Mouse (Mus musculus) cortical plate, adult 2 months (tissue): ENCODE results near the gene Prm3. TPM values are rescaled to one million over a fixed set of nuclear protein-coding genes. Genes with fewer than 3 reads are reported as not detected.

Source experiments
- H3K27ac ChIP-seq: fragments of 200-500 bp; 2 replicates; pipeline ENCODE4 v1.5.1; 2012; ENCODE audit warnings: low read length, control low read depth, inconsistent platforms; ENCODE audit not compliant: insufficient read depth
- H3K4me1 ChIP-seq: fragments of 200-500 bp; 2 replicates; pipeline ENCODE4 v1.6.1; 2011; ENCODE audit warnings: low read length; ENCODE audit not compliant: control insufficient read depth, insufficient read depth
- H3K4me3 ChIP-seq: fragments of 200-500 bp; 2 replicates; pipeline ENCODE4 v1.5.1; 2011; ENCODE audit warnings: mild to moderate bottlenecking, low read length, control low read depth; ENCODE audit not compliant: insufficient read depth
- CTCF ChIP-seq: fragments of 200-500 bp; IDR thresholded peaks from 2 replicates; pipeline ENCODE4 v1.5.1; 2011; ENCODE audit warnings: mild to moderate bottlenecking, control low read depth, low read length; ENCODE audit not compliant: insufficient read depth; ENCODE audit errors: extremely low read depth
- POLR2A ChIP-seq: fragments of 200-500 bp; IDR thresholded peaks from 2 replicates; pipeline ENCODE4 v1.6.1; 2011; ENCODE audit warnings: mild to moderate bottlenecking, low read length, control low read depth; ENCODE audit not compliant: insufficient read depth; ENCODE audit errors: extremely low read depth
- polyA plus RNA-seq: library from polyadenylated mRNA; depleted of rRNA; stranded (reverse); fragments of >200 nt; gene quantifications from 2 replicates; pipeline ENCODE4 v1.2.3, GENCODE M21; 2012; rRNA removed

Gene Prm3
- polyA plus RNA-seq, result not detected in 2 replicates

- Histone ChIP-seq H3K27ac (no peak within 1 kb of the TSS), H3K4me3 (no peak within 1 kb of the TSS), H3K4me1 (no peaks in the 10 kb centered on the region)
- no peak for TF ChIP-seq CTCF
- TF ChIP-seq POLR2A, result no peak
These were observed at the start of gene Prm3 for GRCm38 (mm10) chr16:10790702-10791101. Prm3 (minus strand) TSS chr16:10790914.

- Histone ChIP-seq H3K27ac (no peak overlapping the region), H3K4me1 (no peaks in the 10 kb centered on the region), H3K4me3 (no peak overlapping the region)
- no peak for TF ChIP-seq CTCF
- no peak for TF ChIP-seq POLR2A
These were observed 49.3 kb upstream of the Prm3 start for GRCm38 (mm10) chr16:10840018-10840417.

GRCm38 (mm10) chr16:10838487-10839245 is 48.0 kb upstream of the Prm3 start:
- TF ChIP-seq CTCF (no peak), POLR2A (no peak)
- H3K4me1 ChIP-seq, result no peaks in the 10 kb centered on the region
- no peak overlapping the region for H3K4me3 ChIP-seq
- H3K27ac ChIP-seq, result no peak overlapping the region

GRCm38 (mm10) chr16:10837903-10838302 is 47.2 kb upstream of the Prm3 start:
- Histone ChIP-seq H3K27ac (no peak overlapping the region), H3K4me3 (no peak overlapping the region), H3K4me1 (no peaks in the 10 kb centered on the region)
- TF ChIP-seq CTCF, result no peak
- no peak for TF ChIP-seq POLR2A

GRCm38 (mm10) chr16:10837250-10837649 is 46.5 kb upstream of the Prm3 start:
- H3K4me3 ChIP-seq, result no peak overlapping the region
- TF ChIP-seq CTCF, result no peak
- TF ChIP-seq POLR2A, result no peak
- H3K27ac ChIP-seq, result no peak overlapping the region
- no peaks in the 10 kb centered on the region for H3K4me1 ChIP-seq

- Histone ChIP-seq H3K4me3 (no peak overlapping the region), H3K27ac (no peak overlapping the region), H3K4me1 (no peaks in the 10 kb centered on the region)
- TF ChIP-seq POLR2A (no peak), CTCF (no peak)
These were observed 45.7 kb upstream of the Prm3 start for GRCm38 (mm10) chr16:10836388-10836787.

- no peak within 1 kb of the TSS for H3K27ac ChIP-seq
- TF ChIP-seq POLR2A (no peak), CTCF (no peak)
- H3K4me1 ChIP-seq, result no peaks in the 10 kb centered on the region
- peak within 1 kb of the TSS; percentile 32 for H3K4me3 ChIP-seq
These were observed 44.3 kb upstream of the Prm3 start, which contains the start of gene Rmi2 for GRCm38 (mm10) chr16:10834911-10835587. Rmi2 (plus strand) TSS chr16:10835059.

- Histone ChIP-seq H3K4me1 (no peaks in the 10 kb centered on the region), H3K27ac (no peak overlapping the region), H3K4me3 (peak overlapping the region; percentile 32)
- TF ChIP-seq POLR2A (no peak), CTCF (no peak)
These were observed 43.8 kb upstream of the Prm3 start for GRCm38 (mm10) chr16:10834542-10834910.

- Histone ChIP-seq H3K4me3 (no peak overlapping the region), H3K4me1 (no peaks in the 10 kb centered on the region), H3K27ac (no peak overlapping the region)
- TF ChIP-seq CTCF (no peak), POLR2A (no peak)
These were observed 37.7 kb upstream of the Prm3 start for GRCm38 (mm10) chr16:10828461-10828805.
